Mouse (Mus musculus) stomach, postnatal 0 days (tissue): ENCODE data around the gene Brsk1. TPM values are rescaled to one million over a fixed set of nuclear protein-coding genes. Genes with fewer than 3 reads are reported as not detected.

Source experiments
- ATAC-seq: fragments of 200-750 bp; cut with Nextera tagmentation; 2 replicates; pipeline ENCODE4 v1.8.0; 2017; ENCODE audit not compliant: low FRiP score, low TSS enrichment
- DNase-seq: peaks from one replicate; pipeline ENCODE4 v3.0.0-alpha.2; 2016; ENCODE audit warnings: low spot score
- H3K27ac ChIP-seq: fragments of 300-500 bp; sonication (generic); replicated peaks from 2 replicates; pipeline ENCODE4 v1.5.1; 2014; ENCODE audit warnings: mild to moderate bottlenecking, control low read depth
- H3K27me3 ChIP-seq: fragments of 300-500 bp; sonication (generic); 2 replicates; pipeline ENCODE4 v1.6.1; 2014; ENCODE audit warnings: low read length; ENCODE audit not compliant: control insufficient read depth, insufficient read depth
- H3K36me3 ChIP-seq: fragments of 300-500 bp; sonication (generic); 2 replicates; pipeline ENCODE4 v1.6.1; 2014; ENCODE audit warnings: low read length, mixed read lengths; ENCODE audit not compliant: control insufficient read depth, insufficient read depth
- H3K4me1 ChIP-seq: fragments of 300-500 bp; sonication (generic); replicated peaks from 2 replicates; pipeline ENCODE4 v1.6.1; 2014; ENCODE audit warnings: antibody characterized with exemption; ENCODE audit not compliant: control insufficient read depth, insufficient read depth
- H3K4me2 ChIP-seq: fragments of 300-500 bp; sonication (generic); replicated peaks from 2 replicates; pipeline ENCODE4 v1.6.1; 2014; ENCODE audit warnings: low read depth, mild to moderate bottlenecking, control low read depth, moderate library complexity
- H3K4me3 ChIP-seq: fragments of 300-500 bp; sonication (generic); 2 replicates; pipeline ENCODE4 v1.5.1; 2014; ENCODE audit warnings: low read depth, low read length, control low read depth
- H3K9ac ChIP-seq: fragments of 300-500 bp; sonication (generic); 2 replicates; pipeline ENCODE4 v1.6.1; 2014; ENCODE audit warnings: mild to moderate bottlenecking, low read length, control low read depth, mixed read lengths
- H3K9me3 ChIP-seq: fragments of 300-500 bp; sonication (generic); 2 replicates; pipeline ENCODE4 v1.6.1; 2016; ENCODE audit warnings: low read length; ENCODE audit not compliant: control insufficient read depth
- CTCF ChIP-seq: IDR thresholded peaks from 2 replicates; pipeline ENCODE4 v1.5.1; 2016; ENCODE audit warnings: antibody characterized with exemption, low read depth, mild to moderate bottlenecking, moderate library complexity
- EP300 ChIP-seq: optimal IDR thresholded peaks from 2 replicates; pipeline ENCODE3; 2016; ENCODE audit warnings: antibody characterized with exemption
- WGBS: fragments of 180-500 bp; shearing (Covaris S2); extraction: QIAGEN DNeasy Blood & Tissue Kit; methylation state at CpG from one replicate; pipeline ENCODE4 v1.1.7; 2014; 5-methylcytosine and 5-hydroxymethylcytosine counted together
- polyA plus RNA-seq: library from polyadenylated mRNA; unstranded; fragments of >200 nt; fragmentation: Nextera tagmentation; extraction: Ambion mirVana; gene quantifications from 2 replicates; pipeline ENCODE4 v1.2.1, GENCODE M21; 2015

Gene Brsk1
- polyA plus RNA-seq, 1 experiment from 2014 or later: 0.36 TPM

DNA sequence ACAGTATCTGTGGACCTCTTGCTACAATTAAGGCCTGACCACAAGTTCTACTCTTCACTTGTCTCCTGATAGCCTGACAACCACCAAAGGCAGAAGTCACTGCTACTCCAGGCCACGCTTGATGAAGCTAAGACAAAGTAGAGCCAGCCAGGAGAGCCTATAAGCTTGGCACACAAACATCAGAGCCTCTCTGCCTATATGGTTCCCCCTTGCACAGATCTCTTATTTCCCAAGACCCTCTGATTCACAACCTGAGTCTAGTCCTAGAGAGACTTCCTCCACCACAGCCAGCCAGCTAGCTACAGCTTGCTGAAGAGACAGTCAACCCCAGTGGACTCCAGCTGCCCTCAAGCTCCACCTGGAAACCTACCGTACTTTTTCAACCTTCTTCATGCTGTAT, 42.4 kb upstream of the Brsk1 start:
- no peaks in the 10 kb centered on the region for H3K9me3 ChIP-seq
- no peak overlapping the region for H3K9ac ChIP-seq
- H3K27me3 ChIP-seq: no peaks in the 10 kb centered on the region
- no peak overlapping the region for H3K4me3 ChIP-seq
- no peak overlapping the region for H3K4me2 ChIP-seq
- WGBS: 79% methylated on average over 2 of the region's 2 CpGs
- H3K27ac ChIP-seq: no peak overlapping the region; the same call in 1 of the 2 replicates
- TF ChIP-seq CTCF: no peak
- no peak for TF ChIP-seq EP300
- no peak for DNase-seq
- H3K36me3 ChIP-seq: peaks cover 7% of the 10 kb centered on the region
- ATAC-seq: no peak
- H3K4me1 ChIP-seq: no peaks in the 10 kb centered on the region

- H3K27ac ChIP-seq: no peak overlapping the region
- 56% methylated on average over 8 of the region's 8 CpGs for WGBS
- no peak overlapping the region for H3K9ac ChIP-seq
- TF ChIP-seq EP300 (no peak), CTCF (no peak)
- H3K36me3 ChIP-seq: peaks cover under 1% of the 10 kb centered on the region
- H3K9me3 ChIP-seq: no peaks in the 10 kb centered on the region
- H3K4me3 ChIP-seq: no peak overlapping the region
- DNase-seq (no peak), ATAC-seq (peak; percentile 43; the same call in 1 of the 2 replicates)
- no peaks in the 10 kb centered on the region for H3K27me3 ChIP-seq
- H3K4me1 ChIP-seq: 0 out of 2 replicates have a peak, but pooled peaks cover 7% of the 10 kb centered on the region
- H3K4me2 ChIP-seq: no peak overlapping the region
Observed at GRCm38 (mm10) chr7:4651581-4651980, 38.8 kb upstream of the Brsk1 start.

DNA sequence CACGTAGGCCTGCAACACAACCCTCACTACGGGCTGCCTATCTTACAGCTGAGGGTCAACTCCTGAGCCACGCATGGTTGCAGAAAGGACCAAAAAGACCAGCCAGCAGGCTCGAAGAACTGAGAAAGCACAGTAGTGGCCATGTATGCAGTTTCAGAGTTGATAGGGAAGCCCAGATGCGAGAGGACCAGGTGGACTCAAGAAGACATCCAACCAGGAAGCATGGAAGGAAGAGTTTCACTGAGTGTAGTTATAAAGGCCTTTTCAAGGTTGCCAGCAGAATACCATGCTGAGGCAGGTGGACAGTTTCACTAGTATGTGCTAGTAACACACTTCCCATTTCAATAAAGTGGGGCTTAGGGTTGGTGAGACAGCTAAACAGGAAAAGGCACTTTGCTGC, 37.7 kb upstream of the Brsk1 start:
- Histone ChIP-seq H3K27me3 (no peaks in the 10 kb centered on the region), H3K27ac (no peak overlapping the region), H3K4me1 (0 out of 2 replicates have a peak, but pooled peaks cover 7% of the 10 kb centered on the region), H3K9me3 (no peaks in the 10 kb centered on the region), H3K36me3 (no peaks in the 10 kb centered on the region; the same call in 1 of the 2 replicates), H3K4me2 (no peak overlapping the region), H3K9ac (no peak overlapping the region), H3K4me3 (no peak overlapping the region)
- DNase-seq (no peak), ATAC-seq (no peak)
- TF ChIP-seq CTCF (no peak), EP300 (no peak)
- WGBS: 84% methylated on average over 5 of the region's 5 CpGs

- Histone ChIP-seq H3K27ac (peak overlapping the region; percentile 81; the same call in 1 of the 2 replicates), H3K36me3 (no peaks in the 10 kb centered on the region; the same call in 1 of the 2 replicates), H3K9ac (no peak overlapping the region), H3K9me3 (no peaks in the 10 kb centered on the region), H3K27me3 (no peaks in the 10 kb centered on the region), H3K4me1 (0 out of 2 replicates have a peak, but pooled peaks cover 7% of the 10 kb centered on the region), H3K4me3 (no peak overlapping the region), H3K4me2 (no peak overlapping the region; the same call in 1 of the 2 replicates)
- 76% methylated on average over 5 of the region's 5 CpGs for WGBS
- ATAC-seq (no peak), DNase-seq (no peak)
- TF ChIP-seq CTCF (no peak), EP300 (no peak)
Observed at GRCm38 (mm10) chr7:4653351-4653750, 37.1 kb upstream of the Brsk1 start.

GRCm38 (mm10) chr7:4653780-4654179, 36.6 kb upstream of the Brsk1 start:
- 0 out of 2 replicates have a peak, but pooled peaks cover 7% of the 10 kb centered on the region for H3K4me1 ChIP-seq
- no peaks in the 10 kb centered on the region; the same call in 1 of the 2 replicates for H3K36me3 ChIP-seq
- no peak overlapping the region for H3K4me3 ChIP-seq
- H3K4me2 ChIP-seq: peak overlapping the region; percentile 32; the same call in 1 of the 2 replicates
- H3K9me3 ChIP-seq: no peaks in the 10 kb centered on the region
- H3K27me3 ChIP-seq: no peaks in the 10 kb centered on the region
- TF ChIP-seq EP300 (no peak), CTCF (no peak)
- no peak for ATAC-seq
- WGBS: 68% methylated on average over 7 of the region's 7 CpGs
- H3K9ac ChIP-seq: peak overlapping the region; percentile 35; the same call in 1 of the 2 replicates
- peak overlapping the region; percentile 81 for H3K27ac ChIP-seq
- no peak for DNase-seq

GRCm38 (mm10) chr7:4654221-4654620, 36.2 kb upstream of the Brsk1 start:
- 58% methylated on average over 2 of the region's 2 CpGs for WGBS
- no peaks in the 10 kb centered on the region; the same call in 1 of the 2 replicates for H3K36me3 ChIP-seq
- ATAC-seq (no peak), DNase-seq (no peak)
- H3K4me2 ChIP-seq: peak overlapping the region; percentile 32; the same call in 1 of the 2 replicates
- TF ChIP-seq CTCF (no peak), EP300 (no peak)
- no peaks in the 10 kb centered on the region for H3K9me3 ChIP-seq
- no peak overlapping the region for H3K4me3 ChIP-seq
- 0 out of 2 replicates have a peak, but pooled peaks cover 7% of the 10 kb centered on the region for H3K4me1 ChIP-seq
- peak overlapping the region; percentile 35; the same call in 1 of the 2 replicates for H3K9ac ChIP-seq
- H3K27me3 ChIP-seq: no peaks in the 10 kb centered on the region
- peak overlapping the region; percentile 81 for H3K27ac ChIP-seq
